Mouse (Mus musculus) lung, embryonic 16.5 days (tissue): ENCODE data around the gene Med12. TPM values are rescaled to one million over a fixed set of nuclear protein-coding genes. Genes with fewer than 3 reads are reported as not detected.

Experiments used
- ATAC-seq: fragments of 200-750 bp; cut with Nextera tagmentation; 2 replicates; pipeline ENCODE4 v1.8.0; 2017; ENCODE audit warnings: low read depth, mild to moderate bottlenecking, moderate library complexity
- H3K27ac ChIP-seq: fragments of 300-500 bp; sonication (generic); 2 replicates; pipeline ENCODE4 v1.5.1; 2014; ENCODE audit warnings: mild to moderate bottlenecking, control low read depth, low read length
- H3K27me3 ChIP-seq: fragments of 300-500 bp; sonication (generic); 2 replicates; pipeline ENCODE4 v1.6.1; 2014; ENCODE audit warnings: low read depth, low read length, mixed read lengths; ENCODE audit not compliant: control insufficient read depth, insufficient read depth
- H3K36me3 ChIP-seq: fragments of 300-500 bp; sonication (generic); 2 replicates; pipeline ENCODE4 v1.6.1; 2014; ENCODE audit warnings: low read length; ENCODE audit not compliant: control insufficient read depth, insufficient read depth
- H3K4me1 ChIP-seq: fragments of 300-500 bp; sonication (generic); replicated peaks from 2 replicates; pipeline ENCODE4 v1.6.1; 2014; ENCODE audit warnings: low read length, mixed read lengths; ENCODE audit not compliant: control insufficient read depth, insufficient read depth
- H3K4me2 ChIP-seq: fragments of 300-500 bp; sonication (generic); 2 replicates; pipeline ENCODE4 v1.6.1; 2014; ENCODE audit warnings: low read depth, low read length, control low read depth
- H3K4me3 ChIP-seq: fragments of 300-500 bp; sonication (generic); 2 replicates; pipeline ENCODE4 v1.5.1; 2014; ENCODE audit warnings: mild to moderate bottlenecking, low read length, control low read depth
- H3K9ac ChIP-seq: fragments of 300-500 bp; sonication (generic); 2 replicates; pipeline ENCODE4 v1.6.1; 2014; ENCODE audit warnings: low read length, control low read depth
- H3K9me3 ChIP-seq: fragments of 300-500 bp; sonication (generic); 2 replicates; pipeline ENCODE4 v1.6.1; 2016; ENCODE audit warnings: low read length; ENCODE audit not compliant: control insufficient read depth
- WGBS: fragments of 180-500 bp; shearing (Covaris S2); extraction: QIAGEN DNeasy Blood & Tissue Kit; methylation state at CpG from one replicate; pipeline ENCODE4 v1.1.7; 2014; 5-methylcytosine and 5-hydroxymethylcytosine counted together
- polyA plus RNA-seq: library from polyadenylated mRNA; unstranded; fragments of >200 nt; fragmentation: Nextera tagmentation; extraction: Ambion mirVana; gene quantifications from 2 replicates; pipeline ENCODE4 v1.2.1, GENCODE M21; 2015

The Med12 gene
- polyA plus RNA-seq = 34.2 and 34.9 TPM in 2 replicates

DNA sequence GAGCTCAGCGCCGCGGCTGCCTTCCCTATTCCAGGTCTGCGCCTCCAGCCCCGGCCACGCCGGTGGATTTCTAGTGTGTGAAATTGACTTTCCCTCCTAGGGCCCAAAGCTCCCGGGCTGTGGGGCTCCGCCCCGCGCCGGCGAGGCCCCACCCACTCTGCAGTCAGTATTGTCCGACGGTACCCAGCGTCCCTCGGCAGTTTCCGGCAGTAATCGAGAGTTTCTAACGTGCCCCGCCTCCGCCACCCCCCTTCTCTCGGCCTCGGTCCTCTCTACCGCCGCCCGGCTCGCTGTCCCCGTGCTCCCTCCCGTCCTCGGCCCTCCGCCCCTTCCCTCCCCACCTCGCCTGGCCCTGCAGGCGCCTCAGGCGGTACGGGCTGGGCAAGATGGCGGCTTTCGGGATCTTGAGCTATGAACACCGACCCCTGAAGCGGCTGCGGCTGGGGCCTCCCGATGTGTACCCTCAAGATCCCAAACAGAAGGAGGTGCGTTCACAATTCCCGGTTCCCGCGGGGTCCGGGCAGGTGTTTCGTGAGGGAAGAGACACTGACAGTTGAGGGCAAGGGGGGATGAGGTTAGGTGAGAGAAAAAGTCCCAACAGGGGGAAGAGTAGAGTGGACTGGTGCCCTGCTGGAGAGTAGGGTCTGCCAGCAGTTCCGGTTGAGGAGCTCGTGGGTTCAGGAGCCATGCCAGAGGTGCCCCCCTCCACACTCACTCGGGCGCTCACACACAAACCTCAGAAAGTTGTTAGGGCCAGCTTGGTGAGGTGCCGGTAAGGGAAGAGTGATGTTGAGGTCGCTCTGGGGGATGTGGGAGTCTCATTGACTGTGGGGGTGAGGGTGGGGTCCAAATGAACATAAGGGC lies at the start of gene Med12:
Gene Med12 (plus strand): TSS at position 156 of the 864 bp plus-strand sequence.
- Histone ChIP-seq H3K36me3 (peaks cover 3% of the 10 kb centered on the region), H3K4me2 (peak within 1 kb of the TSS; percentile 58), H3K4me3 (peak within 1 kb of the TSS; percentile 64), H3K9me3 (no peaks in the 10 kb centered on the region), H3K27me3 (no peaks in the 10 kb centered on the region; the same call in 1 of the 2 replicates), H3K4me1 (peaks cover 5% of the 10 kb centered on the region; the same call in 1 of the 2 replicates), H3K9ac (peak within 1 kb of the TSS; percentile 83), H3K27ac (peak within 1 kb of the TSS; percentile 78)
- peak; percentile 99 for ATAC-seq
- 17% methylated on average over 47 of the region's 54 CpGs for WGBS

DNA sequence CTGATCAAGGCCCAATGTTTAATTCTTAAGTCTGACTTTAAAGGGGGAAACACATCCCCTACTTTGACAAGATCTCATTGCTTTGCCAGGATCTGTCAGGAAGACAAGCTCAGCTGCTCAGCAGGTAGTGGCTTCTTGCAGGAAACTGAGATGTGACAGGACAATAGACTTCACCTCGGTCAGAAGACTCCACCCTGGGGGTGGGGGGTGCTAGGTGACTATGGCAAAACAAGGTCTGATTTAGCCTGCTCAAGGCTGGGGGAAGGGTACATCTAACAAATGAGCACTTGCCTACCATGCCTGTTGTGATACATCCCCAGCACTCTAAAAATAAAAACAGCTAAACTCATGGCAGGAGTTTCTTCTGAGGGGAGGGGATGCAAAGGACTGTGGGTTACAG lies 28.8 kb upstream of the Med12 start:
- no peak overlapping the region for H3K4me3 ChIP-seq
- H3K4me2 ChIP-seq = no peak overlapping the region
- H3K9me3 ChIP-seq = no peaks in the 10 kb centered on the region
- 20% methylated on average over 1 of the region's 1 CpGs for WGBS
- H3K4me1 ChIP-seq = no peaks in the 10 kb centered on the region
- no peaks in the 10 kb centered on the region for H3K36me3 ChIP-seq
- no peaks in the 10 kb centered on the region for H3K27me3 ChIP-seq
- H3K27ac ChIP-seq = no peak overlapping the region
- no peak overlapping the region for H3K9ac ChIP-seq
- no peak for ATAC-seq

DNA sequence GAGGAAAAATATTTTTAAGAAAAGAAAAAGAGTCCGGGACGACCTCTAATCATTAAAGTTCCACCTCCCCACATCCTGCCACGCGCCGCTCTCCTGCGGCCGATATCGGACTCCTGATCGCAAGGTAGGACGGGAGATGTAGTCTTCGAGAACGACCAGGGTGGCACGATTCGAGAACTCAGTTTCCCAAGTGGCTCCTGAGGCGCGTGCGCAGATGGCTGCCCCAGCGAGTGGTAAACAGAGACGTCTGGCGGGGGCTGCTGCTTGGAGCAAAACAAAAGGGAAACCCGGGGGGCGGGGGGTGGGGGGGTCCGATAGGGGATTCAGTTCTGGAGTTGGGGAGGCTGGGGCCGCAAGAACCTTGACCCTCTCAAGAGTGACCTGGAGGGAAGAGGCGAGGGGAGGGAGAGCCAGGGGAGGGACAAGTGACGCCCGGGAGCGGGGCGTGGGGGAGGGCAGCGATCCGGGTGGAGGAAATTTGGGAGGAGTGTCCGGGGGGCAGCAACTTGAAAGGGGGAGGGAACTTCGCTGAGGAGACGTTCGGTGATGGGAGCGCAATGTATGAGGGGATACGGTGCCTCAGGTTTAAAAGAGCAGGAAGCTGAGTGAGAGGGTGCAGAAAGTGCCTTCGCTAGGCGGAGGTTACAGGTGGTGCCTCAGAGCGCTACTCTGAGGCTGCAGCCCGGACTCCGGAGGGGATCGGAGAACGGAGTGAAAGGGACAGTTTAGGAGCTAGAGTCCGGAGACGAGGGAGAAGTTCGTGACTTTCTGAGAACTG lies 19.7 kb upstream of the Med12 start, which contains the start of gene Foxo4:
Gene Foxo4 (plus strand): TSS at position 577 of the 778 bp plus-strand sequence.
- Histone ChIP-seq H3K9ac (peak within 1 kb of the TSS; percentile 67), H3K9me3 (peaks cover 3% of the 10 kb centered on the region; the same call in 1 of the 2 replicates), H3K27ac (peak within 1 kb of the TSS; percentile 31; the same call in 1 of the 2 replicates), H3K4me3 (peak within 1 kb of the TSS; percentile 59), H3K27me3 (no peaks in the 10 kb centered on the region), H3K4me2 (peak within 1 kb of the TSS; percentile 63), H3K4me1 (peaks cover 2% of the 10 kb centered on the region; the same call in 1 of the 2 replicates), H3K36me3 (no peaks in the 10 kb centered on the region)
- 18% methylated on average over 46 of the region's 47 CpGs for WGBS
- peak; percentile 94 for ATAC-seq

- peak overlapping the region; percentile 63 for H3K4me2 ChIP-seq
- H3K4me3 ChIP-seq = peak overlapping the region; percentile 59
- no peaks in the 10 kb centered on the region for H3K36me3 ChIP-seq
- peak overlapping the region; percentile 67 for H3K9ac ChIP-seq
- H3K27me3 ChIP-seq = no peaks in the 10 kb centered on the region
- ATAC-seq = peak; percentile 11; the same call in 1 of the 2 replicates
- H3K4me1 ChIP-seq = peaks cover 2% of the 10 kb centered on the region; the same call in 1 of the 2 replicates
- H3K27ac ChIP-seq = peak overlapping the region; percentile 31; the same call in 1 of the 2 replicates
- peaks cover 3% of the 10 kb centered on the region; the same call in 1 of the 2 replicates for H3K9me3 ChIP-seq
- 20% methylated on average over 26 of the region's 26 CpGs for WGBS
Observed at GRCm38 (mm10) chrX:101254740-101255139, 19.1 kb upstream of the Med12 start.

DNA sequence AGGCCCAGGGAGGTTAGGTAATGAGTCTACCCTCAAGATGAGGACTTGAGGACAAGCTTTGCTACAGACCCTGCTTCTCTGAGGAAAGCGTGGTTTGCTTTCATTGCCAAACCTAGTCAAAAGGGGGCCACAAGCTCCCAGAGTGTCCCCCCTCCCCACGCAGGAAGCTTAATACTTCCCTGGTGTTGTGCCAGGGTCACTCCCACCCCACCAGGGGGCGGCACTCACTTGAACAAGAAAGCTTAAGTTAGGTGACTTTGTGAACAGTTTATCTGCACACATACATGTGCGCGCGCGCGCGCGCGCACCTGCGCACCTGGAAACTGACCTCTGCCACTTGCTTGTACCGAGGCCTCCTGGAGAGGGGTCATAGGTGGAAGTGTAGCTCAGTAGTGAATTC lies 17.2 kb upstream of the Med12 start:
- ATAC-seq = no peak
- 76% methylated on average over 13 of the region's 13 CpGs for whole genome bisulfite sequencing
- Histone ChIP-seq H3K4me3 (no peak overlapping the region), H3K27me3 (no peaks in the 10 kb centered on the region), H3K9ac (no peak overlapping the region), H3K4me2 (no peak overlapping the region), H3K4me1 (peaks cover 10% of the 10 kb centered on the region; the same call in 1 of the 2 replicates), H3K36me3 (no peaks in the 10 kb centered on the region), H3K27ac (no peak overlapping the region), H3K9me3 (peaks cover 3% of the 10 kb centered on the region; the same call in 1 of the 2 replicates)

GRCm38 (mm10) chrX:101260441-101261325 lies 13.1 kb upstream of the Med12 start:
- no peak overlapping the region for H3K4me3 ChIP-seq
- no peaks in the 10 kb centered on the region for H3K9me3 ChIP-seq
- H3K4me1 ChIP-seq = peaks cover 15% of the 10 kb centered on the region; the same call in 1 of the 2 replicates
- peak; percentile 73 for ATAC-seq
- H3K27me3 ChIP-seq = no peaks in the 10 kb centered on the region
- H3K9ac ChIP-seq = no peak overlapping the region
- H3K4me2 ChIP-seq = no peak overlapping the region
- WGBS = 17% methylated on average over 7 of the region's 13 CpGs
- no peaks in the 10 kb centered on the region for H3K36me3 ChIP-seq
- peak overlapping the region; percentile 59 for H3K27ac ChIP-seq

DNA sequence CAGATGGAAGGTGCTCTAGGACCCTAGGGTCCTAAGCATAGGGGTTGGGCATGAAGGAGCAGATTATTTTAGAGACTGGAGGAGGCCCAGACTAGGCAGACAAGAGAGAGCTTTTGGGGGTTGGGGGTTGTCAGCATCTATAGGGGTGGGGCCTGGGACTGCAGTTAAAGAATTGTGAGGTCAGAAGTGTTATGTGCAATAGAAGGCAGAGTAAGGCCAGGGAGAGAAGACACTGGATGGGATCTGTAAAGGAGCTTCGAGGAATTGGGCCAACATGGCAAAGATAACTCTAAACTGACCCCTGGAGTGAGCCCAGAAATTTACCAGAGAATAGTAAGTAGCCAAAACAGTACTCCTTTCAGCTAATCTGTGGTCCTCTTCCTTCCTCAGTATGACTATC lies 9.9 kb upstream of the Med12 start, which contains the start of gene Gm614:
Gene Gm614 (minus strand): TSS at position 101 of the 400 bp plus-strand sequence.
- WGBS = 70% methylated on average over 1 of the region's 1 CpGs
- Histone ChIP-seq H3K36me3 (no peaks in the 10 kb centered on the region), H3K4me1 (0 out of 2 replicates have a peak, but pooled peaks cover 13% of the 10 kb centered on the region), H3K27me3 (no peaks in the 10 kb centered on the region), H3K9ac (no peak within 1 kb of the TSS), H3K9me3 (no peaks in the 10 kb centered on the region), H3K27ac (no peak within 1 kb of the TSS), H3K4me2 (no peak within 1 kb of the TSS), H3K4me3 (no peak within 1 kb of the TSS)
- ATAC-seq = no peak

GRCm38 (mm10) chrX:101266631-101267030 lies 7.2 kb upstream of the Med12 start:
- no peak overlapping the region for H3K9ac ChIP-seq
- H3K4me3 ChIP-seq = no peak overlapping the region
- H3K9me3 ChIP-seq = no peaks in the 10 kb centered on the region
- H3K4me2 ChIP-seq = no peak overlapping the region
- H3K27me3 ChIP-seq = no peaks in the 10 kb centered on the region
- no peaks in the 10 kb centered on the region for H3K36me3 ChIP-seq
- 85% methylated on average over 6 of the region's 6 CpGs for WGBS
- no peak overlapping the region for H3K27ac ChIP-seq
- ATAC-seq = no peak
- 0 out of 2 replicates have a peak, but pooled peaks cover 5% of the 10 kb centered on the region for H3K4me1 ChIP-seq
